Mouse (Mus musculus) cerebellum, adult 2 months (tissue): ENCODE measurements around the gene Clcn3.

ENCODE experiments used
- CTCF ChIP-seq: fragments of 200-500 bp; IDR thresholded peaks from 2 replicates; pipeline ENCODE4 v1.5.1; 2011; ENCODE audit warnings: low read depth, mild to moderate bottlenecking, control low read depth, low read length, moderate library complexity, borderline replicate concordance; ENCODE audit not compliant: insufficient read depth
- POLR2A ChIP-seq: fragments of 200-500 bp; IDR thresholded peaks from 2 replicates; pipeline ENCODE4 v1.6.1; 2011; ENCODE audit warnings: low read length, control low read depth, borderline replicate concordance; ENCODE audit not compliant: insufficient read depth

GRCm38 (mm10) chr8:60865504-60866114 lies 117.5 kb downstream of the Clcn3 start:
- TF ChIP-seq POLR2A, result no peak
- TF ChIP-seq CTCF, result peak; percentile 65; the same call in 1 of the 2 replicates
